Mouse (Mus musculus): Measurements from ENCODE around the gene Dirc2. TPM values are rescaled to one million over a fixed set of nuclear protein-coding genes. Genes with fewer than 3 reads are reported as not detected.

The Dirc2 gene
- polyA plus RNA-seq, 1 experiment from 2014 or later = 14.6 TPM

DNA sequence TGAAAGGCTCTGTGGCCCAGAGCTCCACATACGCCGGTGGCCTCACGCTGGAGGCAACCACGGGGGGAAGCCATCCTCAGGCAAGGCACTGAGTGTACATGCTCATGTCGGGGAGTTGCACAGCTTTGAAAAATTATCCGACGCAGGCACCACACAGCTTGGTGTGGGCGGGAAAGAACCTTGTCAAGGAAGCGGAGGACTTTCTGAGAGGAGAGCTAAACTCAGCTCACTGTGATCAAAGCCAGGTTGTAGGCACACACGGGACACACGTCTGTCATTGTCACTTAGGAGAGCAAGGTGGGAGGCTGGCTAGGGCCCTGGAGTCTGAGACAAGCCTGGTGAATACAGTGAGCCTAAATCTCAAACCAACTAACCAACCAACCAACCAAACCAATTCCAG is 67.3 kb downstream of the Dirc2 start:
- Histone ChIP-seq H3K4me2 (replicated peaks) (no peak overlapping the region), H3K4me1 (peaks cover 22% of the 10 kb centered on the region), H3K9me3 (no peaks in the 10 kb centered on the region), H3K4me3 (no peak overlapping the region), H3K27ac (no peak overlapping the region), H3K9ac (no peak overlapping the region), H3K36me3 (peaks cover 15% of the 10 kb centered on the region), H3K27me3 (no peaks in the 10 kb centered on the region)
- WGBS = 57% methylated on average over 11 of the region's 11 CpGs
- ATAC-seq (ENCODE audit: low FRiP score, low read depth) = no peak

DNA sequence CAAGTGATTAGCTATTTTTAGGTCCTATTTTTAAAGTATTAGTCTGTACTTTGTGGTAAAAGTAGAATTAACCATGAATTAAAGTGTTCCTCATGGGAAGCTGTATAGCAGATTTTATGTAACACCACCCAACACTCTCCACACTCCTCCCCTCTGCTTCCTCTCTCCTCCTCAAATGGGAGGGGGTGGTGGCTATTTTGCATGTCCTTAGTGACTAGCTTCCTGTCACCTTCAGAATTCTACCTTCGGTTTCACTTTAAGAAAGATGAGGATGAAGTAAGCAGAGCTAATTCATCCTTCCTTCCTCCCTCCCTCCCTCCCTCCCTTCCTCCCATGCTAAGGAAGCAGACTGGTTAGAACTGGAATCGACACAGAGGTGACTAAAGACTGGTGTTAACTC is 73.1 kb downstream of the Dirc2 start:
- H3K27me3 ChIP-seq = no peaks in the 10 kb centered on the region
- no peak for ATAC-seq (ENCODE audit: low FRiP score, low read depth)
- H3K9ac ChIP-seq = no peak overlapping the region
- 84% methylated on average over 2 of the region's 2 CpGs for WGBS
- H3K9me3 ChIP-seq = 0 out of 2 replicates have a peak, but pooled peaks cover 6% of the 10 kb centered on the region
- no peak overlapping the region for H3K27ac ChIP-seq
- H3K4me1 ChIP-seq = no peaks in the 10 kb centered on the region
- H3K4me3 ChIP-seq = no peak overlapping the region
- peaks cover 28% of the 10 kb centered on the region for H3K36me3 ChIP-seq
- H3K4me2 ChIP-seq (replicated peaks) = no peak overlapping the region

DNA sequence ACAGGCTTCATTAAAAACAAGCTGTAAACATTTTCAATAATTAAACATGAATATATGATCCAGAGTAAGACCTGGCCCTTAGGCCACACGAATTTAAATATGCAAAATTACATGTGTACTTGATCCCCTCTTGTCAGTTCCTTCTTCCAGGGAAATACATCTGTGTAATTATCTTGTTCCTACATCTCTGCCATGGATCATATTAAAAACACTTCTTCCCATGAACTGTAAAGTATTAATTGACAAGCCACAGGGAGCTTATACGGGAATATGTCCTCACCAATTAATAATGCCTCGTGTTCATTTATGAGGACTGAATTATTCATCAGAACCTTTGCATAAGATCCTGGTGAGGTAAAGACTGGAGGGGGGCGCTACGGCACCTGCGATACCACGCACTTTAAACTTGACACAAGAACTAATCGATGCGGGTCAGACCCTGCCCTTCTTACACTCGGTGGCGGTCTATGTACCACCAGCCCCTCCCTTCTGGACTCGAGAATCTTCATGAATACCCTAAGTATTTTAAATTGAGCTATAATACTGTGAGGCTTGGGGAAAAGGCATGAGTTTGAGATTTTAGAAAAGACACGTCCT is 74.8 kb downstream of the Dirc2 start:
- 0 out of 2 replicates have a peak, but pooled peaks cover 6% of the 10 kb centered on the region for H3K9me3 ChIP-seq
- ATAC-seq (ENCODE audit: low FRiP score, low read depth) = no peak
- H3K9ac ChIP-seq = no peak overlapping the region
- no peak overlapping the region for H3K4me2 ChIP-seq (replicated peaks)
- 90% methylated on average over 13 of the region's 13 CpGs for WGBS
- H3K27me3 ChIP-seq = no peaks in the 10 kb centered on the region
- no peak overlapping the region for H3K4me3 ChIP-seq
- H3K4me1 ChIP-seq = no peaks in the 10 kb centered on the region
- peaks cover 28% of the 10 kb centered on the region for H3K36me3 ChIP-seq
- no peak overlapping the region for H3K27ac ChIP-seq

DNA sequence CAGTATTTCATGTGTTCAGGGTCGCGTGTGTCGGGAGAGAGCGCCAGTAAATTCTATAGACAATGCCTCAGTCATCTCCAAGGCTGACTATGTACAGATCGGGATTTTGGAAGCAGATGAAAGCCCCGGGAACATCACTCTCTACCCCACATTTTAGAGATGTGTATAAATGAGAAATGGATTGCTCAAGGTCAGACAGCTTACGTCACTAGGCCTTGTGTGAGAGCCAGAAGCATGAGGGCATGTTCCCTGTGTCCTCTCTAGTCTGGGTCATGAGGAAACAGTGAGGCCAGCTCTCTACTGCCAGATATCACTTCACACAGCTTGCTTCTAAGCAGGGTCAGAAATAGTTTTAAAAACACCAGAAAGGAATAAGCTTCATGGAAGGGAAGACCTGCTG is 77.5 kb downstream of the Dirc2 start:
- ATAC-seq (ENCODE audit: low FRiP score, low read depth) = no peak
- 91% methylated on average over 7 of the region's 7 CpGs for WGBS

DNA sequence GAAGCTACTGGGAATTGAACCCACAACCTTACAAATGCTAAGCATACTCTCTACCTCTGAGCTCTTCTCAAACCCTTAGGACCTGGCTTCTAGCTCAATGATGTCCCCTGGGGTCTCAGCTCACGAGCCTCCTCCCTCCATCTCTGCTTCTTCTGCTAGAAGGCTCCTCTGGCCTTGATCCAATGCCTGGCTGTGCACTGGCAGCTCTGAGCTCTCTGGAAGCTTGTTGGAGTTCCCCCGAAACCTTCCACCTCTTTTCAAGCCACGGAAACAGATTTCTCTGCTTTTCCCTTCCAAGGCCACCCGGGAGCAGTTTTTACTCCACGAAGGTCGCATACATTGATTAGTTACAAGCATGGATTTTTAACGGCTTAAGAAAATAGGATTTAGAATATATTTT is 82.7 kb downstream of the Dirc2 start:
- H3K4me3 ChIP-seq = no peak overlapping the region
- H3K36me3 ChIP-seq = no peaks in the 10 kb centered on the region
- no peak for ATAC-seq (ENCODE audit: low FRiP score, low read depth)
- H3K27ac ChIP-seq = no peak overlapping the region
- no peak overlapping the region for H3K4me2 ChIP-seq (replicated peaks)
- H3K4me1 ChIP-seq = peaks cover 16% of the 10 kb centered on the region
- H3K9me3 ChIP-seq = no peaks in the 10 kb centered on the region
- H3K27me3 ChIP-seq = no peaks in the 10 kb centered on the region
- 56% methylated on average over 7 of the region's 7 CpGs for WGBS
- H3K9ac ChIP-seq = no peak overlapping the region

More for the DNA sequence above, 77.5 kb downstream of the Dirc2 start:
- no peak overlapping the region for H3K4me2 ChIP-seq (replicated peaks)
- H3K36me3 ChIP-seq = peaks cover 20% of the 10 kb centered on the region
- 0 out of 2 replicates have a peak, but pooled peaks cover 6% of the 10 kb centered on the region for H3K9me3 ChIP-seq
- no peak overlapping the region for H3K9ac ChIP-seq
- H3K4me1 ChIP-seq = peaks cover 5% of the 10 kb centered on the region
- H3K4me3 ChIP-seq = no peak overlapping the region
- H3K27me3 ChIP-seq = no peaks in the 10 kb centered on the region
- no peak overlapping the region for H3K27ac ChIP-seq

DNA sequence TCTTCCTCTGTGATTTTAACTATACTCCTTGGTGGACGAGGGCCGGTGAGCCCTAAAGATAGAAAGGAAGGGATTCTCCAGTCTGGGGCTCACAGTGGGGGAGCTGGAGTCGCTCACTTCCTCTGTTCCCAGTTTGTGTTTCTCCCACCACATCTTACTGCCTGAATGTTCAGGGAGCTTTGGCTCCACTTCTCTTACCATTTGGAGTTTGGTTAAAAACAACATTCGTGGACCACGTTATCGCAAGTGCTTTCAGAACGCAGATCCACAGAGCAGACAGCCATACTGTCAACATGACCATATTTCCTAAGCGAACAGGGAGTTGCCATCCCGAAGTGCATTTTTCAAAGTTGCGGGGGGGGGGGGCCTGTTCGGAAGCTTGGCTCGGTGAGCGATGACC is 84.1 kb downstream of the Dirc2 start:
- Histone ChIP-seq H3K27me3 (no peaks in the 10 kb centered on the region), H3K9ac (no peak overlapping the region), H3K27ac (no peak overlapping the region), H3K4me3 (no peak overlapping the region), H3K4me1 (peaks cover 23% of the 10 kb centered on the region), H3K36me3 (no peaks in the 10 kb centered on the region), H3K4me2 (replicated peaks) (no peak overlapping the region), H3K9me3 (no peaks in the 10 kb centered on the region)
- WGBS = 79% methylated on average over 13 of the region's 13 CpGs
- ATAC-seq (ENCODE audit: low FRiP score, low read depth) = no peak

DNA sequence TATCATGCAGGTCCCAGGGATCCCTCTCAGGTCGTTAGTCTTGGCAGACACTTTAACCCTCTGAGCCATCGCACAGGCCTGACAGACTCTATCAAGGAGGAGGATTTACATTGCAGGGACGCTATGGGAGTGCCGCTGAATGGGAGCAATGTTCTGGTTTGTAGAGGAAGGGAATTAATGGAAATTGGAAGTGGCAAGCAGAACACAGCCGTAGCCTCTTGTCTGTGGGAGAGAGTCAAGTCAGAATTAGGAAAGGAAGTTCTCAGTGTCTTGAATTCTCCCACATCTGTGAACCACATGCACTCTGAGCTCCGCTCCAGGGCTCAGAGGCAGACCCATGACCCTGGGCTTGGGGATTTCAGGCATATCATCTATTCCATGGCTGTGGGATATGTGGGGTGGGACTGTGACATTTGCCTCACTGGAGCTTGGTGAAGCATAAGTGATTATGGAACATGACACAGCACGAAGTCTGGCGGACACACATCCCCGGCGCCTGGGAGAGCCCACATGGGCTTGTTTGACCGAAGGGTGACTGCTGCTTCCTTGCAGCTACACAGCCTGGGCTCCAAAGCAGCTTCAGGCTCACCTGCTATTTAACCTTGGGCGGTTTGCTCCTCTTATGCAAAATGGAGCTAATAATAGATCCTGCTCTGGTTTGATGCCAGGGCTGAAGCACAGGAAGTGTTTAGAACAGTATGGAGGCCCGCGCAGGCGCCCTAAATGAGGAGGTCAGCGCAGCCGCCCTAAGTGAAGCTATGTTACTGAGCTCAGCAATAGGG is 87.6 kb downstream of the Dirc2 start:
- no peaks in the 10 kb centered on the region for H3K27me3 ChIP-seq
- H3K36me3 ChIP-seq = no peaks in the 10 kb centered on the region
- no peaks in the 10 kb centered on the region for H3K9me3 ChIP-seq
- no peak overlapping the region for H3K4me3 ChIP-seq
- peaks cover 17% of the 10 kb centered on the region for H3K4me1 ChIP-seq
- H3K9ac ChIP-seq = no peak overlapping the region
- ATAC-seq (ENCODE audit: low FRiP score, low read depth) = no peak
- 58% methylated on average over 17 of the region's 17 CpGs for whole genome bisulfite sequencing
- 0 out of 2 replicates have a peak overlapping the region, but pooled peaks have one; percentile 10 for H3K27ac ChIP-seq
- H3K4me2 ChIP-seq (replicated peaks) = no peak overlapping the region

DNA sequence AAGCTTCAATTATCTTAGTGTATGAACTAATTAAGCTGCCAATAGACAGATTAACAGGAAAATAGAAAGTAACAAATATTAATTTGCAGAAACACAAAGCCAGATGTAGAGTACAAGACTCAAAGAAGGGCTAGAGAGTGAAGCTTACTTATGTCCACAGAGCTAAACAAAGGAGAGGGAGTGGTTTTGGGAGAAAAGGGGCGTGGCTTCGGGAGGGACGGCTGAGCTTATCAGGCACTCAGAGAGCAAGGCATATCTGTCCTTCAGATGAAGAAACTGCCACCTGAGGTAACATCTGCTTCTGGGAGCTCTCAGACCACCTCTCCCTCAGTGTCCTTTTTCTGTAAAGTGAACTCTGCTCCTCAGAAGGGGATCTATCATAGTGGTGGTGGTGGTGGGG is 90.7 kb downstream of the Dirc2 start:
- no peak overlapping the region for H3K4me3 ChIP-seq
- peaks cover 13% of the 10 kb centered on the region; the same call in 1 of the 2 replicates for H3K4me1 ChIP-seq
- ATAC-seq (ENCODE audit: low FRiP score, low read depth) = no peak
- no peaks in the 10 kb centered on the region for H3K27me3 ChIP-seq
- no peaks in the 10 kb centered on the region for H3K36me3 ChIP-seq
- no peak overlapping the region for H3K9ac ChIP-seq
- H3K4me2 ChIP-seq (replicated peaks) = no peak overlapping the region
- H3K27ac ChIP-seq = no peak overlapping the region
- H3K9me3 ChIP-seq = no peaks in the 10 kb centered on the region
- WGBS = 28% methylated on average over 3 of the region's 3 CpGs

DNA sequence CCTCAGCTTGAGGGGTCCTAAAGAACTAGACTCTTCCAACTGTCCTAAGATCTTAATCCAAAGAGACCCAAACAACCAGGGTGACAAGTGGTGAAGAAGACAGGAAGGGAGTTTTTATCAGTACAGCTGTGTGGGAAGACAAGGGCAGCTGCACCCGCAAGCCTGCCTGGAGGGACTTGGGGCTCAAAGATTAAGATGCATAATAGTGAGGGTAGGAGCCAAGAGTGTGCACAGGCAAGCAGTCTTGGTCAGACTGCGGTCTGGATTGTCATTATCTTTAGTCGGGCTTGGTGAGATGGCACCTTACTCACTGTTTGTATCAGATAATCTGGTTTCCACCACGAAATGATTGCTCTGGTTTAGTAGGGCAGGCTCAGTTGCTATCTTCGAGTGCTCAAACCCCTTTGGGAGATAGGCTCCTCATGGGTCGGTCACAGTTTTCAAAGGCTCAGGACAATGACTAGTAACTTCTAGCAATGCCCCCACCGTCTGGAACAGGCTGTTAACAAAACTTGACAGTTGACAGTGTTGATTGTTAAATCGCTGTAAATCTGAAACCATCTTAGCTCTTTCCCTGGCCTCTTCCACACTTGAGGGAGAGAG is 91.5 kb downstream of the Dirc2 start:
- no peak overlapping the region for H3K9ac ChIP-seq
- H3K9me3 ChIP-seq = no peaks in the 10 kb centered on the region
- H3K27ac ChIP-seq = no peak overlapping the region
- H3K4me1 ChIP-seq = peaks cover 13% of the 10 kb centered on the region; the same call in 1 of the 2 replicates
- 83% methylated on average over 8 of the region's 8 CpGs for WGBS
- ATAC-seq (ENCODE audit: low FRiP score, low read depth) = no peak
- H3K4me2 ChIP-seq (replicated peaks) = no peak overlapping the region
- H3K36me3 ChIP-seq = no peaks in the 10 kb centered on the region
- no peaks in the 10 kb centered on the region for H3K27me3 ChIP-seq
- H3K4me3 ChIP-seq = no peak overlapping the region

DNA sequence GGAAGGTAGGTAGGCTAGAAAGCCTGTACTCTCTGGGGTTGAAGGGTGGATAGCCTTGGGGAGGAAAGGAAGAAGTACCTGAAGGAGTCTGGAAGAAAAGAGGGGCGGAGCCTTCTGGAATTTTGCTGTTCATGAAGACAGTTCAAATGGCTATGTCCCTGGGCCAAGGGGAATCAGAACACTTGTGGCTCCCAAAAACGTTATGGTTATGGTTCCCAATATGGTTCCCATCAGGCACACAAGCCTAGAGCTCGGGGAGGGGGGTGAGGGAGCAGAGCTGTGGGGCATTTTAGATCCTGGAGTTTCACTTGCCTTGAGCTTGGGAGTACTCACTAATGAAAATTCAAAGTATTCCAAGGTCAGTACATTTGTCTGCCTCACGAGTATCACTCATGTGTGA is 104.3 kb downstream of the Dirc2 start:
- ATAC-seq (ENCODE audit: low FRiP score, low read depth) = no peak

DNA sequence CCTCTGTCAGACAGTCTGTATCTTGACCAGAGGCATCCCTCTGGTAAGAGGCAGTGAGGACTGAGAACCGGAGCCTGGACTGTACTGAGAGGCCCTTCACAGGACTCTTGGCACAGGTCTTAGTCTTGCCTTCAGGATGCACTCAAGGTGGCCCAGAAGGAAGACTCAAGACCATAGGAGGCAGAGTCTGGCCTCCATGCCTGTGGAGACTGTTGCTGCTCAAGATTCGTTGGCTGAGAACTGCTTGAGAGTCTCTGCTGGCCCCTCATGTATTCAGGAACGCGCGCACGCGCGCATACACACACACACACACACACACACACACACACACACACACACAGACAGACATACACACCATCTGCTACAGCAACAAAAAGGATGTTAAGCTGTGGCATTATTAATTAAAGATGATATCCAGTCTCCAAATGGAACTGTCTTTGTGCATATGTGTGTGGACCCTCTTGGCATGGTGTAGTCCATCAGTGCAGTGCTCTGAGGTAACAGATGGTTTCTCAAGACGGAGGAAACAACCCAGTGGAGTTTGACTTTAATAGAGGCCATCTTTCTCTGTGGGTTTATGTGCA is 105.2 kb downstream of the Dirc2 start:
- peaks cover 31% of the 10 kb centered on the region for H3K27me3 ChIP-seq
- H3K4me2 ChIP-seq (replicated peaks) = no peak overlapping the region
- H3K9ac ChIP-seq = no peak overlapping the region
- H3K36me3 ChIP-seq = no peaks in the 10 kb centered on the region
- no peak for ATAC-seq (ENCODE audit: low FRiP score, low read depth)
- 92% methylated on average over 9 of the region's 9 CpGs for WGBS
- H3K9me3 ChIP-seq = no peaks in the 10 kb centered on the region
- H3K4me3 ChIP-seq = no peak overlapping the region
- H3K27ac ChIP-seq = no peak overlapping the region
- H3K4me1 ChIP-seq = peaks cover 10% of the 10 kb centered on the region

More for the DNA sequence above, 104.3 kb downstream of the Dirc2 start:
- WGBS = 79% methylated on average over 4 of the region's 4 CpGs
- H3K9me3 ChIP-seq = no peaks in the 10 kb centered on the region
- H3K4me3 ChIP-seq = no peak overlapping the region
- peaks cover 7% of the 10 kb centered on the region for H3K4me1 ChIP-seq
- H3K27me3 ChIP-seq = peaks cover 22% of the 10 kb centered on the region
- H3K4me2 ChIP-seq (replicated peaks) = no peak overlapping the region
- H3K9ac ChIP-seq = no peak overlapping the region
- H3K36me3 ChIP-seq = no peaks in the 10 kb centered on the region
- H3K27ac ChIP-seq = no peak overlapping the region

DNA sequence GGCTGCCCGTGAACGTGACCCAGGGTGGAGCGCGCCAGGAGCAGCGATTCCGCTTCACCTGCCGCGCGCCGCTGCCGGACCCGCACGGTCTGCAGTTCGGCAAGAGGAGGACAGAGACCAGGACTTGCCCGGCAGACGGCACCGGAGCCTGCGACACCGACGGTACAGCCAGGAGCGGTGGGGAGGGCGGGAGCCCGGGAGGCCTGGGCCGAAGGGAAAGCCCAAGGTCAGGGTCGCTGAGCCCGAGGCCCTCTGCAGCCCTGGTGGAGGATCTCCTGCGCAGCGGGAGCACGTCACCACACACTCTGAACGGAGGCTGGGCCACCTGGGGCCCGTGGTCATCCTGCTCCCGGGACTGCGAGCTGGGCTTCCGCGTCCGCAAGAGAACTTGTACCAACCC is 108.9 kb downstream of the Dirc2 start:
- WGBS = 7% methylated on average over 36 of the region's 36 CpGs
- ATAC-seq (ENCODE audit: low FRiP score, low read depth) = no peak

More for the DNA sequence above, 108.9 kb downstream of the Dirc2 start:
- Histone ChIP-seq H3K4me3 (peak overlapping the region; percentile 37), H3K4me2 (replicated peaks) (peak overlapping the region; percentile 63), H3K36me3 (no peaks in the 10 kb centered on the region), H3K4me1 (peaks cover 10% of the 10 kb centered on the region), H3K27ac (no peak overlapping the region), H3K9me3 (no peaks in the 10 kb centered on the region), H3K9ac (0 out of 2 replicates have a peak overlapping the region, but pooled peaks have one; percentile 26), H3K27me3 (peaks cover 52% of the 10 kb centered on the region)

Data from limb, embryonic 13.5 days (tissue).